Mouse (Mus musculus) heart, adult 2 months (tissue): ENCODE data around the gene Plekhm3.

Experiments
- EP300 ChIP-seq: fragments of 200-500 bp; IDR thresholded peaks from 2 replicates; pipeline ENCODE4 v1.6.1; 2011; ENCODE audit warnings: low read depth, low read length, control low read depth; ENCODE audit not compliant: insufficient read depth
- POLR2A ChIP-seq: fragments of 200-500 bp; IDR thresholded peaks from 2 replicates; pipeline ENCODE4 v1.6.1; 2011; ENCODE audit warnings: mild to moderate bottlenecking, low read depth, low read length, control low read depth; ENCODE audit not compliant: insufficient read depth

- no peak for TF ChIP-seq POLR2A
- TF ChIP-seq EP300: no peak
These were observed 143.4 kb downstream of the Plekhm3 start for GRCm38 (mm10) chr1:64813182-64813581.
